Mouse (Mus musculus) kidney, embryonic 15.5 days (tissue): ENCODE measurements at regions not wholly inside any gene's neighbourhood (a gene's known extent, or its start where the extent isn't known, plus 50 kb on each side); places are given as distances from the start of the nearest gene placed in this dataset.
A peak's percentile ranks its signal among the peaks of the same experiment; 100 is the strongest.
"Not testable (repeated sequence)": the region's sequence is repeated elsewhere in the genome, so short reads cannot be mapped to it uniquely, and the experiment has no call there.

ENCODE experiments used
- ATAC-seq: fragments of 200-750 bp; cut with Nextera tagmentation; replicated peaks from 2 replicates; pipeline ENCODE4 v1.8.0; 2017; ENCODE audit warnings: moderate TSS enrichment; ENCODE audit not compliant: low FRiP score
- H3K27ac ChIP-seq: fragments of 300-500 bp; sonication (generic); 2 replicates; pipeline ENCODE4 v1.5.1; 2015; ENCODE audit warnings: mild to moderate bottlenecking, inconsistent platforms
- H3K27me3 ChIP-seq: fragments of 300-500 bp; sonication (generic); 2 replicates; pipeline ENCODE4 v1.6.1; 2015; ENCODE audit warnings: inconsistent platforms
- H3K36me3 ChIP-seq: fragments of 300-500 bp; sonication (generic); 2 replicates; pipeline ENCODE4 v1.6.1; 2015; ENCODE audit warnings: inconsistent platforms
- H3K4me1 ChIP-seq: fragments of 300-500 bp; sonication (generic); 2 replicates; pipeline ENCODE4 v1.6.1; 2015; ENCODE audit warnings: inconsistent platforms
- H3K4me2 ChIP-seq: fragments of 300-500 bp; sonication (generic); 2 replicates; pipeline ENCODE4 v1.6.1; 2015; ENCODE audit warnings: moderate library complexity, mild to moderate bottlenecking, inconsistent platforms
- H3K4me3 ChIP-seq: fragments of 300-500 bp; sonication (generic); replicated peaks from 2 replicates; pipeline ENCODE4 v1.5.1; 2015; ENCODE audit warnings: mild to moderate bottlenecking, inconsistent platforms
- H3K9ac ChIP-seq: fragments of 300-500 bp; sonication (generic); 2 replicates; pipeline ENCODE4 v1.6.1; 2015; ENCODE audit warnings: mild to moderate bottlenecking, inconsistent platforms
- H3K9me3 ChIP-seq: fragments of 300-500 bp; sonication (generic); replicated peaks from 2 replicates; pipeline ENCODE4 v1.6.1; 2016; ENCODE audit warnings: inconsistent platforms
- WGBS: fragments of 180-500 bp; shearing (Covaris S2); methylation state at CpG from one replicate; pipeline ENCODE4 v1.1.7; 2015; ENCODE audit warnings: mixed read lengths; 5-methylcytosine and 5-hydroxymethylcytosine counted together

- no peak for ATAC-seq
- peaks cover 7% of the 10 kb centered on the region for H3K4me1 ChIP-seq
- no peak overlapping the region for H3K4me2 ChIP-seq
- H3K27ac ChIP-seq: no peak overlapping the region
- H3K4me3 ChIP-seq: no peak overlapping the region
- 80% methylated on average over 6 of the region's 6 CpGs for WGBS
- no peaks in the 10 kb centered on the region for H3K36me3 ChIP-seq
- no peak overlapping the region for H3K9ac ChIP-seq
- 0 out of 2 replicates have a peak, but pooled peaks cover 2% of the 10 kb centered on the region for H3K27me3 ChIP-seq
- H3K9me3 ChIP-seq: 0 out of 2 replicates have a peak, but pooled peaks cover 4% of the 10 kb centered on the region
Observed at GRCm38 (mm10) chr5:134046086-134046485, 53.4 kb upstream of the Castor2 start.

GRCm38 (mm10) chr5:134042938-134043337, 56.6 kb upstream of the Castor2 start:
- ATAC-seq, H3K9me3 ChIP-seq, H3K27ac ChIP-seq, H3K36me3 ChIP-seq, H3K4me1 ChIP-seq, H3K4me2 ChIP-seq, H3K4me3 ChIP-seq, H3K9ac ChIP-seq, H3K27me3 ChIP-seq: not testable (repeated sequence)
- 68% methylated on average over 1 of the region's 2 CpGs for WGBS

- Histone ChIP-seq H3K27me3 (no peaks in the 10 kb centered on the region), H3K4me3 (no peak overlapping the region), H3K36me3 (no peaks in the 10 kb centered on the region), H3K9ac (no peak overlapping the region), H3K4me2 (peak overlapping the region; percentile 27), H3K4me1 (no peaks in the 10 kb centered on the region), H3K27ac (no peak overlapping the region), H3K9me3 (no peaks in the 10 kb centered on the region)
- WGBS: 23% methylated on average over 11 of the region's 11 CpGs
- ATAC-seq: no peak
Observed at GRCm38 (mm10) chr5:134027316-134027966, 72.1 kb upstream of the Castor2 start.

GRCm38 (mm10) chr5:134019651-134020432, 79.7 kb upstream of the Castor2 start:
- H3K9me3 ChIP-seq: no peaks in the 10 kb centered on the region
- H3K27me3 ChIP-seq: no peaks in the 10 kb centered on the region
- H3K4me2 ChIP-seq: no peak overlapping the region
- H3K27ac ChIP-seq: no peak overlapping the region
- ATAC-seq: no peak
- H3K4me1 ChIP-seq: peaks cover 4% of the 10 kb centered on the region
- 82% methylated on average over 13 of the region's 13 CpGs for WGBS
- no peak overlapping the region for H3K4me3 ChIP-seq
- H3K9ac ChIP-seq: no peak overlapping the region
- no peaks in the 10 kb centered on the region for H3K36me3 ChIP-seq

- ATAC-seq: peak; percentile 49; the same call in 1 of the 2 replicates
- Histone ChIP-seq H3K4me2 (peak overlapping the region; percentile 27), H3K27me3 (no peaks in the 10 kb centered on the region), H3K4me3 (no peak overlapping the region), H3K36me3 (no peaks in the 10 kb centered on the region), H3K9ac (no peak overlapping the region), H3K4me1 (peaks cover 19% of the 10 kb centered on the region), H3K27ac (peak overlapping the region; percentile 66), H3K9me3 (no peaks in the 10 kb centered on the region)
- WGBS: 17% methylated on average over 13 of the region's 13 CpGs
Observed at GRCm38 (mm10) chr5:134014257-134015163, 85.0 kb upstream of the Castor2 start.

- H3K4me1 ChIP-seq: peaks cover 19% of the 10 kb centered on the region
- no peak for ATAC-seq
- peaks cover 3% of the 10 kb centered on the region; the same call in 1 of the 2 replicates for H3K27me3 ChIP-seq
Observed at GRCm38 (mm10) chr5:134013206-134013605, 86.3 kb upstream of the Castor2 start.

GRCm38 (mm10) chr5:134009843-134010242, 89.7 kb upstream of the Castor2 start:
- Histone ChIP-seq H3K27me3 (peaks cover 3% of the 10 kb centered on the region; the same call in 1 of the 2 replicates), H3K27ac (no peak overlapping the region), H3K36me3 (no peaks in the 10 kb centered on the region), H3K9me3 (no peaks in the 10 kb centered on the region), H3K9ac (no peak overlapping the region), H3K4me2 (no peak overlapping the region), H3K4me3 (no peak overlapping the region), H3K4me1 (peaks cover 22% of the 10 kb centered on the region)
- WGBS: 63% methylated on average over 14 of the region's 14 CpGs
- no peak for ATAC-seq

More at GRCm38 (mm10) chr5:134013206-134013605, 86.3 kb upstream of the Castor2 start:
- no peak overlapping the region for H3K27ac ChIP-seq
- no peaks in the 10 kb centered on the region for H3K36me3 ChIP-seq
- 82% methylated on average over 8 of the region's 8 CpGs for WGBS
- H3K4me2 ChIP-seq: no peak overlapping the region
- no peaks in the 10 kb centered on the region for H3K9me3 ChIP-seq
- H3K9ac ChIP-seq: no peak overlapping the region
- no peak overlapping the region for H3K4me3 ChIP-seq

GRCm38 (mm10) chr5:134007127-134007771, 92.3 kb upstream of the Castor2 start:
- no peak overlapping the region for H3K9ac ChIP-seq
- ATAC-seq: peak; percentile 61
- 17% methylated on average over 3 of the region's 3 CpGs for WGBS
- peaks cover 7% of the 10 kb centered on the region for H3K4me1 ChIP-seq
- no peaks in the 10 kb centered on the region for H3K9me3 ChIP-seq
- H3K4me3 ChIP-seq: no peak overlapping the region
- no peak overlapping the region for H3K27ac ChIP-seq
- no peaks in the 10 kb centered on the region for H3K36me3 ChIP-seq
- H3K27me3 ChIP-seq: peaks cover 3% of the 10 kb centered on the region; the same call in 1 of the 2 replicates
- H3K4me2 ChIP-seq: no peak overlapping the region

GRCm38 (mm10) chr5:134006470-134007126, 92.9 kb upstream of the Castor2 start:
- Histone ChIP-seq H3K4me1 (peaks cover 7% of the 10 kb centered on the region), H3K4me3 (peak overlapping the region; percentile 33), H3K27ac (no peak overlapping the region), H3K4me2 (peak overlapping the region; percentile 68), H3K9me3 (no peaks in the 10 kb centered on the region), H3K36me3 (no peaks in the 10 kb centered on the region), H3K9ac (peak overlapping the region; percentile 28; the same call in 1 of the 2 replicates), H3K27me3 (peaks cover 3% of the 10 kb centered on the region; the same call in 1 of the 2 replicates)
- WGBS: 4% methylated on average over 14 of the region's 14 CpGs
- ATAC-seq: peak; percentile 74

GRCm38 (mm10) chr5:134006001-134006400, 93.5 kb upstream of the Castor2 start:
- Histone ChIP-seq H3K4me3 (no peak overlapping the region), H3K4me2 (no peak overlapping the region), H3K9me3 (no peaks in the 10 kb centered on the region), H3K27ac (no peak overlapping the region), H3K9ac (no peak overlapping the region), H3K36me3 (no peaks in the 10 kb centered on the region), H3K4me1 (peaks cover 7% of the 10 kb centered on the region), H3K27me3 (peaks cover 3% of the 10 kb centered on the region; the same call in 1 of the 2 replicates)
- WGBS: 69% methylated on average over 3 of the region's 3 CpGs
- no peak for ATAC-seq

GRCm38 (mm10) chr5:134000100-134000499, 99.4 kb upstream of the Castor2 start:
- no peak for ATAC-seq
- Histone ChIP-seq H3K4me2 (no peak overlapping the region), H3K36me3 (no peaks in the 10 kb centered on the region), H3K4me3 (no peak overlapping the region), H3K4me1 (peaks cover 9% of the 10 kb centered on the region; the same call in 1 of the 2 replicates), H3K9ac (no peak overlapping the region), H3K27me3 (no peaks in the 10 kb centered on the region), H3K9me3 (no peaks in the 10 kb centered on the region), H3K27ac (peak overlapping the region; percentile 62; the same call in 1 of the 2 replicates)
- 14% methylated on average over 3 of the region's 3 CpGs for WGBS
